Mouse (Mus musculus) neural tube, embryonic 11.5 days (tissue): ENCODE measurements at regions not wholly inside any gene's neighbourhood (a gene's known extent, or its start where the extent isn't known, plus 50 kb on each side); places are given as distances from the start of the nearest gene placed in this dataset.

Experiments used
- ATAC-seq: fragments of 200-750 bp; cut with Nextera tagmentation; 2 replicates; pipeline ENCODE4 v1.8.0; 2017; ENCODE audit warnings: moderate number of reproducible peaks, mild to moderate bottlenecking, moderate TSS enrichment, moderate library complexity; ENCODE audit not compliant: insufficient read depth, low FRiP score, low TSS enrichment
- DNase-seq: peaks from one replicate; pipeline ENCODE4 v3.0.0-alpha.2; 2015; ENCODE audit warnings: low spot score
- H3K27ac ChIP-seq: fragments of 300-500 bp; sonication (generic); 2 replicates; pipeline ENCODE4 v1.5.1; 2014; ENCODE audit warnings: low read depth, mild to moderate bottlenecking, low read length
- H3K27me3 ChIP-seq: fragments of 300-500 bp; sonication (generic); 2 replicates; pipeline ENCODE4 v1.6.1; 2014; ENCODE audit warnings: mild to moderate bottlenecking, low read length, mixed read lengths; ENCODE audit not compliant: control insufficient read depth, insufficient read depth
- H3K36me3 ChIP-seq: fragments of 300-500 bp; sonication (generic); 2 replicates; pipeline ENCODE4 v1.6.1; 2014; ENCODE audit warnings: mild to moderate bottlenecking, low read length, moderate library complexity, mixed read lengths; ENCODE audit not compliant: control insufficient read depth, insufficient read depth
- H3K4me1 ChIP-seq: fragments of 300-500 bp; sonication (generic); 2 replicates; pipeline ENCODE4 v1.6.1; 2014; ENCODE audit warnings: low read length, mixed read lengths; ENCODE audit not compliant: control insufficient read depth, insufficient read depth
- H3K4me2 ChIP-seq: fragments of 300-500 bp; sonication (generic); 2 replicates; pipeline ENCODE4 v1.6.1; 2014; ENCODE audit warnings: low read depth, mild to moderate bottlenecking, moderate library complexity
- H3K4me3 ChIP-seq: fragments of 300-500 bp; sonication (generic); 2 replicates; pipeline ENCODE4 v1.5.1; 2014; ENCODE audit warnings: low read depth, low read length
- H3K9ac ChIP-seq: fragments of 300-500 bp; sonication (generic); 2 replicates; pipeline ENCODE4 v1.6.1; 2014; ENCODE audit warnings: mild to moderate bottlenecking, low read length
- H3K9me3 ChIP-seq: fragments of 300-500 bp; sonication (generic); 2 replicates; pipeline ENCODE4 v1.6.1; 2016; ENCODE audit warnings: low read length; ENCODE audit not compliant: control insufficient read depth
- WGBS: fragments of 180-500 bp; shearing (Covaris S2); extraction: QIAGEN DNeasy Blood & Tissue Kit; methylation state at CpG from one replicate; pipeline ENCODE4 v1.1.7; 2014; 5-methylcytosine and 5-hydroxymethylcytosine counted together

GRCm38 (mm10) chr3:128001924-128002501 is 105.9 kb upstream of the Fam241a start:
- H3K4me2 ChIP-seq: no peak overlapping the region
- DNase-seq (peak; percentile 53), ATAC-seq (peak; percentile 53)
- H3K9ac ChIP-seq: no peak overlapping the region
- 66% methylated on average over 6 of the region's 6 CpGs for WGBS
- no peaks in the 10 kb centered on the region for H3K4me1 ChIP-seq
- no peak overlapping the region for H3K27ac ChIP-seq
- no peaks in the 10 kb centered on the region for H3K9me3 ChIP-seq
- H3K27me3 ChIP-seq: no peaks in the 10 kb centered on the region
- no peak overlapping the region for H3K4me3 ChIP-seq
- H3K36me3 ChIP-seq: no peaks in the 10 kb centered on the region

- no peak for DNase-seq
- Histone ChIP-seq H3K36me3 (no peaks in the 10 kb centered on the region), H3K9me3 (no peaks in the 10 kb centered on the region), H3K27ac (no peak overlapping the region), H3K4me1 (no peaks in the 10 kb centered on the region), H3K4me3 (no peak overlapping the region), H3K27me3 (no peaks in the 10 kb centered on the region), H3K9ac (no peak overlapping the region), H3K4me2 (no peak overlapping the region)
- no peak for ATAC-seq
- 74% methylated on average over 7 of the region's 7 CpGs for WGBS
These were observed 99.6 kb upstream of the Fam241a start for GRCm38 (mm10) chr3:127995678-127996077.

- Histone ChIP-seq H3K4me3 (no peak overlapping the region), H3K4me1 (no peaks in the 10 kb centered on the region), H3K27ac (no peak overlapping the region), H3K36me3 (no peaks in the 10 kb centered on the region), H3K27me3 (no peaks in the 10 kb centered on the region), H3K4me2 (no peak overlapping the region), H3K9me3 (no peaks in the 10 kb centered on the region), H3K9ac (no peak overlapping the region)
- WGBS: 81% methylated on average over 6 of the region's 6 CpGs
- DNase-seq (no peak), ATAC-seq (no peak)
These were observed 91.5 kb upstream of the Fam241a start for GRCm38 (mm10) chr3:127987583-127987982.

GRCm38 (mm10) chr3:127985165-127985564 is 89.0 kb upstream of the Fam241a start:
- H3K9me3 ChIP-seq: no peaks in the 10 kb centered on the region
- no peaks in the 10 kb centered on the region for H3K27me3 ChIP-seq
- H3K9ac ChIP-seq: no peak overlapping the region
- no peak overlapping the region for H3K4me2 ChIP-seq
- no peak overlapping the region for H3K4me3 ChIP-seq
- H3K4me1 ChIP-seq: no peaks in the 10 kb centered on the region
- H3K36me3 ChIP-seq: no peaks in the 10 kb centered on the region
- DNase-seq (no peak), ATAC-seq (no peak)
- 88% methylated on average over 3 of the region's 3 CpGs for WGBS
- no peak overlapping the region for H3K27ac ChIP-seq

- H3K4me1 ChIP-seq: no peaks in the 10 kb centered on the region
- no peaks in the 10 kb centered on the region for H3K9me3 ChIP-seq
- no peaks in the 10 kb centered on the region for H3K36me3 ChIP-seq
- ATAC-seq: no peak
- no peak overlapping the region for H3K27ac ChIP-seq
- H3K4me2 ChIP-seq: no peak overlapping the region
- no peaks in the 10 kb centered on the region for H3K27me3 ChIP-seq
- WGBS: 81% methylated on average over 6 of the region's 6 CpGs
- DNase-seq: no peak
- no peak overlapping the region for H3K4me3 ChIP-seq
- H3K9ac ChIP-seq: no peak overlapping the region
These were observed 81.1 kb upstream of the Fam241a start for GRCm38 (mm10) chr3:127977240-127977639.

GRCm38 (mm10) chr3:127970891-127971290 is 74.8 kb upstream of the Fam241a start:
- Histone ChIP-seq H3K36me3 (no peaks in the 10 kb centered on the region), H3K4me2 (no peak overlapping the region), H3K27ac (no peak overlapping the region), H3K4me1 (no peaks in the 10 kb centered on the region), H3K4me3 (no peak overlapping the region), H3K27me3 (no peaks in the 10 kb centered on the region), H3K9ac (no peak overlapping the region), H3K9me3 (no peaks in the 10 kb centered on the region)
- WGBS: 2% methylated on average over 5 of the region's 5 CpGs
- ATAC-seq (no peak), DNase-seq (peak; percentile 78)

GRCm38 (mm10) chr3:127967170-127967569 is 71.0 kb upstream of the Fam241a start:
- H3K27ac ChIP-seq: no peak overlapping the region
- H3K9me3 ChIP-seq: no peaks in the 10 kb centered on the region
- ATAC-seq (no peak), DNase-seq (no peak)
- no peaks in the 10 kb centered on the region for H3K4me1 ChIP-seq
- H3K4me3 ChIP-seq: no peak overlapping the region
- H3K27me3 ChIP-seq: no peaks in the 10 kb centered on the region
- H3K36me3 ChIP-seq: no peaks in the 10 kb centered on the region
- 78% methylated on average over 10 of the region's 10 CpGs for WGBS
- H3K4me2 ChIP-seq: no peak overlapping the region
- H3K9ac ChIP-seq: no peak overlapping the region

- H3K4me1 ChIP-seq: no peaks in the 10 kb centered on the region
- no peaks in the 10 kb centered on the region for H3K36me3 ChIP-seq
- H3K27ac ChIP-seq: no peak overlapping the region
- H3K27me3 ChIP-seq: no peaks in the 10 kb centered on the region
- H3K9me3 ChIP-seq: no peaks in the 10 kb centered on the region
- H3K4me3 ChIP-seq: no peak overlapping the region
- DNase-seq: no peak
- no peak overlapping the region for H3K9ac ChIP-seq
- no peak for ATAC-seq
- WGBS: 81% methylated on average over 4 of the region's 4 CpGs
- no peak overlapping the region for H3K4me2 ChIP-seq
These were observed 70.1 kb upstream of the Fam241a start for GRCm38 (mm10) chr3:127966214-127966613.

GRCm38 (mm10) chr3:127958919-127959684 is 63.0 kb upstream of the Fam241a start:
- no peak overlapping the region for H3K9ac ChIP-seq
- H3K27ac ChIP-seq: no peak overlapping the region
- H3K36me3 ChIP-seq: no peaks in the 10 kb centered on the region
- DNase-seq: no peak
- H3K4me2 ChIP-seq: no peak overlapping the region
- H3K4me3 ChIP-seq: no peak overlapping the region
- H3K9me3 ChIP-seq: no peaks in the 10 kb centered on the region
- H3K4me1 ChIP-seq: no peaks in the 10 kb centered on the region
- H3K27me3 ChIP-seq: no peaks in the 10 kb centered on the region
- WGBS: 38% methylated on average over 13 of the region's 13 CpGs
- ATAC-seq: peak; percentile 48
